Mouse (Mus musculus) heart, embryonic 10.5 days (tissue): ENCODE measurements around the gene Fam20c. TPM values are rescaled to one million over a fixed set of nuclear protein-coding genes. Genes with fewer than 3 reads are reported as not detected.

Source experiments
- polyA plus RNA-seq: library from polyadenylated mRNA; unstranded; fragments of >200 nt; fragmentation: Nextera tagmentation; extraction: Ambion mirVana; gene quantifications from 2 replicates; pipeline ENCODE4 v1.2.1, GENCODE M21; 2016

Gene Fam20c
- polyA plus RNA-seq, 1 experiment from 2014 or later: 4.9 TPM

Other genes starting within 250 kb of the Fam20c start
- not detected in 2 replicates for gene 1700123K08Rik, start 189.8 kb upstream of the Fam20c start, polyA plus RNA-seq
- 38.2 and 40.9 TPM in 2 replicates for gene Zfp68, start 134.8 kb upstream of the Fam20c start, polyA plus RNA-seq
- gene A430033K04Rik, start 131.7 kb upstream of the Fam20c start, polyA plus RNA-seq: 6.6 and 7.0 TPM in 2 replicates
- gene Gm5294, start 65.6 kb downstream of the Fam20c start, polyA plus RNA-seq: not detected in 2 replicates
- 22.5 and 23.6 TPM in 2 replicates for gene Pdgfa, start 242.9 kb downstream of the Fam20c start, polyA plus RNA-seq